Mouse (Mus musculus): ENCODE results near the gene Nthl1. TPM values are rescaled to one million over a fixed set of nuclear protein-coding genes. Genes with fewer than 3 reads are reported as not detected.
"Not testable (repeated sequence)": the region's sequence is repeated elsewhere in the genome, so short reads cannot be mapped to it uniquely, and the experiment has no call there.

The Nthl1 gene
- total RNA-seq, 2 experiments from 2014 or later = 13.3 to 13.8 TPM

- no peak for DNase-seq (ENCODE audit: low spot score in 2 of 2)
Measured at GRCm38 (mm10) chr17:24649581-24650069, 17.1 kb downstream of the Nthl1 start.

GRCm38 (mm10) chr17:24650070-24650616 lies 17.7 kb downstream of the Nthl1 start, which contains the start of gene Slc9a3r2:
Gene Slc9a3r2 (minus strand): TSS chr17:24650327.
- peak; percentile 30 to 37 for DNase-seq (ENCODE audit: low spot score in 2 of 2)

- no peak for DNase-seq (ENCODE audit: low spot score in 2 of 2)
Measured at GRCm38 (mm10) chr17:24650766-24651165, 18.3 kb downstream of the Nthl1 start.

- no peak for DNase-seq (ENCODE audit: low spot score in 2 of 2)
Measured at GRCm38 (mm10) chr17:24651835-24652234, 19.4 kb downstream of the Nthl1 start.

GRCm38 (mm10) chr17:24653967-24654710 lies 21.7 kb downstream of the Nthl1 start:
- peak in 1 of 2 experiments; percentile 50 for DNase-seq (ENCODE audit: low spot score in 2 of 2)

- DNase-seq (ENCODE audit: low spot score in 2 of 2) = no peak
Measured at GRCm38 (mm10) chr17:24654969-24655368, 22.5 kb downstream of the Nthl1 start.

GRCm38 (mm10) chr17:24658017-24658758 lies 25.7 kb downstream of the Nthl1 start, which contains the start of gene Npw:
Gene Npw (minus strand): TSS chr17:24658457.
- no peak for DNase-seq (ENCODE audit: low spot score in 2 of 2)

GRCm38 (mm10) chr17:24667011-24667410 lies 34.5 kb downstream of the Nthl1 start:
- not testable (repeated sequence) for DNase-seq (ENCODE audit: low spot score in 2 of 2)

- no peak for DNase-seq (ENCODE audit: low spot score in 2 of 2)
Measured at GRCm38 (mm10) chr17:24667416-24667815, 34.9 kb downstream of the Nthl1 start.

GRCm38 (mm10) chr17:24669214-24669544 lies 36.7 kb downstream of the Nthl1 start:
- not testable (repeated sequence) for DNase-seq (ENCODE audit: low spot score in 2 of 2)

- DNase-seq (ENCODE audit: low spot score in 2 of 2) = peak; percentile 80 to 84
Measured at GRCm38 (mm10) chr17:24669545-24670245, 37.2 kb downstream of the Nthl1 start, which contains the start of gene Zfp598. Gene Zfp598 (plus strand): TSS chr17:24669687.

GRCm38 (mm10) chr17:24670246-24670844 lies 37.9 kb downstream of the Nthl1 start:
- no peak for DNase-seq (ENCODE audit: low spot score in 2 of 2)

- DNase-seq (ENCODE audit: low spot score in 2 of 2) = no peak
Measured at GRCm38 (mm10) chr17:24671346-24671745, 38.9 kb downstream of the Nthl1 start.

GRCm38 (mm10) chr17:24672141-24672540 lies 39.7 kb downstream of the Nthl1 start:
- DNase-seq (ENCODE audit: low spot score in 2 of 2) = peak in 1 of 2 experiments; percentile 38

GRCm38 (mm10) chr17:24674277-24674676 lies 41.8 kb downstream of the Nthl1 start:
- DNase-seq (ENCODE audit: low spot score in 2 of 2) = no peak

- DNase-seq (ENCODE audit: low spot score in 2 of 2) = peak in 1 of 2 experiments; percentile 50
Measured at GRCm38 (mm10) chr17:24676187-24676586, 43.7 kb downstream of the Nthl1 start.

GRCm38 (mm10) chr17:24676877-24677276 lies 44.4 kb downstream of the Nthl1 start:
- no peak for DNase-seq (ENCODE audit: low spot score in 2 of 2)

GRCm38 (mm10) chr17:24677500-24678080 lies 45.1 kb downstream of the Nthl1 start:
- no peak for DNase-seq (ENCODE audit: low spot score in 2 of 2)

- DNase-seq (ENCODE audit: low spot score in 2 of 2) = no peak
Measured at GRCm38 (mm10) chr17:24686514-24686913, 54.0 kb downstream of the Nthl1 start.

- no peak for DNase-seq (ENCODE audit: low spot score in 2 of 2)
Measured at GRCm38 (mm10) chr17:24687146-24687595, 54.7 kb downstream of the Nthl1 start.
